Comparison of ENCODE assay signal across 8 mouse cellular contexts in the genomic region with DNA sequence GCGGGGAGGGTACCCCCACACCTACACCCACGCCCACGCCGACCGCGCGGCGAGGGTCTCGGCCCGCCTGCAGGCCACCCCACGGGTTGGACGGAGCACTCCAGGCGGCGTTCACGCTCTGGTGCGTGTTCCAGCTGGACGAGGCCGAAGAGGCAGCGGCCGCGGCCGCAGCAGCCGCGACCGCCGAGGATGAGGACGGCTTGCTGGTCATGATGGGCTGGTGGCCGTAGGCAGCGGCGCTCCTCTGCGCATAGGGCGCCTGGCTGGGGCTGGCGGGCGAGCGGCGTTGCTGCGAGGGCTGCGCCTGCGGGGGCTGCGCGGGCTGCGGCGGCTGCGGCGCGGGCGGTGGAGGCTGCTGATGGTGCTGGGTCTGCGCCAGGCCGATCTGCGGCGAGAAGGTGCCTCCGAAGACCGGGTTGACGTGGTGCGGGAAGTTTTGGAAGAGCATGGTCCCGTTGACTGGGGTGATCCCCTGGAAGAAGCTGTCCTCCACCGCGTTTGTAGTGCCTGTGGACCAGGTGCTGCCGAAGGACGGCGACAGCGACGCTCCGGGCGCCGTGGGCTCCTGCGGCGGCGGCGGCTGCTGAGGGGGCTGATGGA. TPM values are rescaled to one million over a fixed set of nuclear protein-coding genes. Genes with fewer than 3 reads are reported as not detected.
DNase-seq lines count a peak whose midpoint lies in the region; ATAC-seq lines count a peak whose summit lies in the region.

No protein-coding gene starts in this region.

- H3K9me3 ChIP-seq in intestine, embryonic 14.5 days (ENCODE audit: control insufficient read depth, low read length), result no peaks in the 10 kb centered on the region
- H3K9me3 ChIP-seq in limb, embryonic 13.5 days, result no peaks in the 10 kb centered on the region
- H3K9me3 ChIP-seq in midbrain, embryonic 12.5 days, result no peaks in the 10 kb centered on the region

- ATAC-seq in intestine, embryonic 14.5 days (replicated peaks; ENCODE audit: low FRiP score, low TSS enrichment, low read depth), result peak; percentile 65
- ATAC-seq in limb, embryonic 13.5 days (ENCODE audit: low FRiP score, low read depth), result peak; percentile 51
- ATAC-seq in midbrain, embryonic 12.5 days (ENCODE audit: low FRiP score, low read depth), result peak; percentile 72

- H3K9ac ChIP-seq in intestine, embryonic 14.5 days (ENCODE audit: low read length), result peak overlapping the region; percentile 40
- peak overlapping the region; percentile 71 for H3K9ac ChIP-seq in limb, embryonic 13.5 days
- peak overlapping the region; percentile 79 for H3K9ac ChIP-seq in midbrain, embryonic 12.5 days (replicated peaks)

- WGBS in intestine, embryonic 14.5 days, result 1% methylated on average over 70 of the region's 70 CpGs
- under 1% methylated on average over 67 of the region's 70 CpGs for WGBS in limb, embryonic 13.5 days
- WGBS in midbrain, embryonic 12.5 days, result under 1% methylated on average over 68 of the region's 70 CpGs

- H3K4me2 ChIP-seq in intestine, embryonic 14.5 days (ENCODE audit: low read length), result peak overlapping the region; percentile 74
- H3K4me2 ChIP-seq in limb, embryonic 13.5 days (replicated peaks), result peak overlapping the region; percentile 97
- H3K4me2 ChIP-seq in midbrain, embryonic 12.5 days (replicated peaks), result peak overlapping the region; percentile 99

- H3K4me1 ChIP-seq in intestine, embryonic 14.5 days (replicated peaks; ENCODE audit: control insufficient read depth, insufficient read depth, low read length), result peaks cover 8% of the 10 kb centered on the region; the same call in 1 of the 2 replicates
- peaks cover 12% of the 10 kb centered on the region for H3K4me1 ChIP-seq in limb, embryonic 13.5 days
- H3K4me1 ChIP-seq in midbrain, embryonic 12.5 days, result peaks cover 17% of the 10 kb centered on the region

- peak overlapping the region; percentile 47 for H3K4me3 ChIP-seq in intestine, embryonic 14.5 days (ENCODE audit: low read depth, low read length)
- peak overlapping the region; percentile 69 for H3K4me3 ChIP-seq in limb, embryonic 13.5 days
- peak overlapping the region; percentile 74 for H3K4me3 ChIP-seq in midbrain, embryonic 12.5 days

- DNase-seq in heart, adult 18-20 months, result peak; percentile 48 to 75
- no peak for DNase-seq in heart, postnatal 36 days
- peak; percentile 82 to 83 for DNase-seq in cerebellum, postnatal 10 days
- peak; percentile 47 for DNase-seq in gastrocnemius, adult 18-20 months (ENCODE audit: low spot score)
- DNase-seq in intestine, embryonic 14.5 days (ENCODE audit: low spot score), result peak; percentile 85
- peak; percentile 13 to 34 for DNase-seq in spleen, adult 18-20 months

- H3K27ac ChIP-seq in intestine, embryonic 14.5 days (ENCODE audit: low read depth), result no peak overlapping the region
- no peak overlapping the region; the same call in 1 of the 2 replicates for H3K27ac ChIP-seq in limb, embryonic 13.5 days
- peak overlapping the region; percentile 91 for H3K27ac ChIP-seq in midbrain, embryonic 12.5 days (replicated peaks)

- no peaks in the 10 kb centered on the region for H3K36me3 ChIP-seq in intestine, embryonic 14.5 days (ENCODE audit: control insufficient read depth, insufficient read depth, low read length)
- no peaks in the 10 kb centered on the region for H3K36me3 ChIP-seq in limb, embryonic 13.5 days
- H3K36me3 ChIP-seq in midbrain, embryonic 12.5 days, result no peaks in the 10 kb centered on the region

- intact Hi-C loops in heart, postnatal 36 days (cut with DNase I), result loop anchor here (2.0 kb wide), 1 partner anchor 33 kb away; the partner anchor contains the start of gene March5

- peaks cover 33% of the 10 kb centered on the region for H3K27me3 ChIP-seq in intestine, embryonic 14.5 days (replicated peaks; ENCODE audit: control insufficient read depth, insufficient read depth, low read length)
- H3K27me3 ChIP-seq in limb, embryonic 13.5 days, result peaks cover 39% of the 10 kb centered on the region
- H3K27me3 ChIP-seq in midbrain, embryonic 12.5 days, result peaks cover 25% of the 10 kb centered on the region

RNA-seq across cellular contexts. Expression of gene March5, which starts 33.1 kb away (rescaled TPM):
- 10 to 100 TPM; 83.4 to 86.0 TPM for total RNA-seq in heart, adult 18-20 months (2021)
- total RNA-seq in heart, postnatal 36 days (2021), result 10 to 100 TPM; 76.8 to 88.5 TPM
- total RNA-seq in gastrocnemius, adult 18-20 months (2021), result 10 to 100 TPM; 74.3 to 83.1 TPM
- 83.9 and 86.5 TPM in 2 replicates for polyA plus RNA-seq in intestine, embryonic 14.5 days (2014; fragmentation: Nextera tagmentation; extraction: Ambion mirVana)
- polyA plus RNA-seq in limb, embryonic 13.5 days (2015; fragmentation: Nextera tagmentation; extraction: Ambion mirVana), result 109 and 112 TPM in 2 replicates
- polyA plus RNA-seq in midbrain, embryonic 12.5 days (2016; fragmentation: Nextera tagmentation; extraction: Ambion mirVana), result 150 and 161 TPM in 2 replicates

RNA-seq across cellular contexts. Expression of gene Cpeb3, which starts 34.2 kb away (rescaled TPM):
- 10 to 100 TPM; 75.0 to 78.1 TPM for total RNA-seq in heart, adult 18-20 months (2021)
- total RNA-seq in heart, postnatal 36 days (2021), result 10 to 100 TPM; 77.6 to 93.0 TPM
- 10 to 100 TPM; 59.2 to 64.4 TPM for total RNA-seq in gastrocnemius, adult 18-20 months (2021)
- 0.66 and 0.85 TPM in 2 replicates for polyA plus RNA-seq in intestine, embryonic 14.5 days (2014; fragmentation: Nextera tagmentation; extraction: Ambion mirVana)
- polyA plus RNA-seq in limb, embryonic 13.5 days (2015; fragmentation: Nextera tagmentation; extraction: Ambion mirVana), result 1.0 and 1.5 TPM in 2 replicates
- polyA plus RNA-seq in midbrain, embryonic 12.5 days (2016; fragmentation: Nextera tagmentation; extraction: Ambion mirVana), result 4.8 and 6.7 TPM in 2 replicates

Comparison
In these comparisons a context has a peak if more than half of its experiments do, and no peak if none do; other contexts are left out.
1. DNase-seq: peak in heart, adult 18-20 months (2 of 2), cerebellum, postnatal 10 days (2 of 2), gastrocnemius, adult 18-20 months (single experiment), intestine, embryonic 14.5 days (single experiment) and spleen, adult 18-20 months (2 of 2); none in heart, postnatal 36 days (0 of 2).
2. Peak in every context shown above with its lines, with median percentiles within 50 percentile points of each other: ATAC-seq, H3K4me2 ChIP-seq, H3K4me3 ChIP-seq and H3K9ac ChIP-seq.